Mouse (Mus musculus) E14TG2a.4 (cell line): ENCODE results near the gene Abl2.

ENCODE experiments used
- H3K27me3 ChIP-seq: 2 replicates; pipeline ENCODE4 v1.6.1; 2014; ENCODE audit warnings: low read length, control low read depth; ENCODE audit not compliant: insufficient read depth
- H3K36me3 ChIP-seq: 2 replicates; pipeline ENCODE4 v1.6.1; 2014; ENCODE audit warnings: low read length, control low read depth; ENCODE audit not compliant: insufficient read depth
- H3K4me1 ChIP-seq: replicated peaks from 2 replicates; pipeline ENCODE4 v1.6.1; 2014; ENCODE audit warnings: low read depth, low read length, control low read depth
- H3K4me3 ChIP-seq: replicated peaks from 2 replicates; pipeline ENCODE4 v1.5.1; 2014; ENCODE audit warnings: mild to moderate bottlenecking, low read length
- H3K9me3 ChIP-seq: 2 replicates; pipeline ENCODE4 v1.6.1; 2014; ENCODE audit warnings: low read length, control low read depth
- CTCF ChIP-seq: conservative IDR thresholded peaks from 2 replicates; pipeline ENCODE4 v1.5.1; 2014; ENCODE audit warnings: low read length
- NANOG ChIP-seq: IDR thresholded peaks from 2 replicates; pipeline ENCODE4 v1.6.1; 2014; ENCODE audit warnings: borderline replicate concordance, low read length, mixed read lengths
- POU5F1 ChIP-seq: IDR thresholded peaks from 2 replicates; pipeline ENCODE4 v1.6.1; 2014; ENCODE audit warnings: low read length, borderline replicate concordance

Gene Abl2

DNA sequence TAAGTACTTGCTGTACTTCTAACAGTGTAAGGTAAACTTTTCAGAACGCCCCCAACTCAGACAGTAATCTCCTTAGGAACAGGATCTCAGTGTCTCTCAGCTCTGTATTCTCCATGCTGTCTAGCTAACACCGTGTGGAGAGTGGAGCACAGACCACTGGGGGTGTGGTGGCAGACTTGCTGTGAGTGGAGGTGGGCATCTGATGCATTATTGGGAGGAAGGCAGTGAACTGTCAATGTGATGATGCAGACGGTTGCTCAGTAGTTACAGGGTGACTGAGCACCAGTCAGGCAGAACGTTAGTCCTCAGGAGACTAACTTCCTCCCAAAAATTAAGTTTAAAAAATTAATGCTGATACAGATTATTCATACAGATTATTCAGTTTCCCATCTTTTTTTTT, 38.5 kb downstream of the Abl2 start:
- H3K4me3 ChIP-seq, result no peak overlapping the region
- TF ChIP-seq CTCF, result no peak
- no peak for TF ChIP-seq NANOG
- TF ChIP-seq POU5F1, result no peak
- peaks cover 12% of the 10 kb centered on the region for H3K4me1 ChIP-seq
- H3K9me3 ChIP-seq, result no peaks in the 10 kb centered on the region
- H3K36me3 ChIP-seq, result peaks cover 13% of the 10 kb centered on the region; the same call in 1 of the 2 replicates
- H3K27me3 ChIP-seq, result no peaks in the 10 kb centered on the region

DNA sequence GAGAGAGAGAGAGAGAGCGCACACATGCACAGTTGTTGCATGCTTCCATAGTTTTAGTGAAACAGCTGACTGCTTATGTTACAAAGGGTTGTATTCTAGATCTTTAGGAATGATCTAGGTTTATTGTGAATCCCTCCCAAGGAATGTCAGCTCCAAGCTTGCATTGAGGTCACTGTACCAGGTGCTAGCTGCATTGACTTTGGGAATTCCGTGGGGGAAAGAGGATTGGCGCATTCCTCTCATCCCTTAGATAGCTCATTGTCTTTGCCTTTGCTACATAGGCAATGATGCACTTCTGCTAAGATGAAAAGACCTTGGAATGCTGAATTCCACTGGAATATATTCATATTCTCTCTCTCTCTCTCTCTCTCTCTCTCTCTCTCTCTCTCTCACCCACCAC, 44.0 kb downstream of the Abl2 start:
- Histone ChIP-seq H3K27me3 (no peaks in the 10 kb centered on the region), H3K9me3 (no peaks in the 10 kb centered on the region), H3K4me1 (peaks cover 43% of the 10 kb centered on the region), H3K4me3 (no peak overlapping the region), H3K36me3 (peaks cover 8% of the 10 kb centered on the region; the same call in 1 of the 2 replicates)
- TF ChIP-seq POU5F1 (no peak), CTCF (no peak), NANOG (no peak)

DNA sequence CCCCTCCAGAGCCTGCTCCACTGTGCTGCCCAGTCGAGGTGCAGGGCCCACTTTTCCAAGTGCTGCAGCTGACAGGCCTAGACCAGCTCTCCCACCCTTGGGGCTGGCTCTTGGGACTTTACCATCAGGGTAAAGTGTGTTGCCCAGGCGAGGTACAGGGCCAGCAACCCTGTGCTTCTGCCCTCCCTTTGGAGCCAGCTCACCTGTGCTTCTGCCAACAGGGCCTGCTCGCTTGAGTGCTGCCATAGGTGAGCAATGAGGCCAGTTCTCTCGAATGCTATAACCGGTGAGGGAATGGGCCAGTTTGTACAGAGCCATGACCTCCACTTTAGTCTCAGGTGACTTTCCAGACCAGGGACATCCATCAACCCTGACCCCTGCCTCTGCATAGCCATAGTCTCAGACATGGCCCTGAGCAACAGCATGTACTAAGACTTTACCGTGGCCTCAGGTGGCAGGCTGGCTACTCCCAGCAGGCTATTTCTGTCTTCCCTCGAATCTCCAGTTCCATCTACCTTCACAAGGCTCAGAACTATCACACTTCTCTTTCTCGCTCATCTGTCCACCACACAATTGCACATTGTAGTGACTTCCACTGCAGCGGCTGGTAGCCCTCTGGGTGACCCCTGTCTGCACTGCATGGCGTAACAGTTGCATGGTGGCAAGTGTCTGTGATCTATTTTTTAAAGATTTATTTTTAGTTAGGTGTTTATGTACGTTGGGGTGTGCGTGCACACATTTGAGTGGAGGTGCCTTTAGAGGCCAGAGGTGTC, 46.7 kb downstream of the Abl2 start:
- TF ChIP-seq NANOG, result no peak
- no peak for TF ChIP-seq CTCF
- no peak for TF ChIP-seq POU5F1
- no peaks in the 10 kb centered on the region; the same call in 1 of the 2 replicates for H3K9me3 ChIP-seq
- peaks cover 62% of the 10 kb centered on the region for H3K4me1 ChIP-seq
- peaks cover 5% of the 10 kb centered on the region; the same call in 1 of the 2 replicates for H3K36me3 ChIP-seq
- no peak overlapping the region for H3K4me3 ChIP-seq
- H3K27me3 ChIP-seq, result no peaks in the 10 kb centered on the region

DNA sequence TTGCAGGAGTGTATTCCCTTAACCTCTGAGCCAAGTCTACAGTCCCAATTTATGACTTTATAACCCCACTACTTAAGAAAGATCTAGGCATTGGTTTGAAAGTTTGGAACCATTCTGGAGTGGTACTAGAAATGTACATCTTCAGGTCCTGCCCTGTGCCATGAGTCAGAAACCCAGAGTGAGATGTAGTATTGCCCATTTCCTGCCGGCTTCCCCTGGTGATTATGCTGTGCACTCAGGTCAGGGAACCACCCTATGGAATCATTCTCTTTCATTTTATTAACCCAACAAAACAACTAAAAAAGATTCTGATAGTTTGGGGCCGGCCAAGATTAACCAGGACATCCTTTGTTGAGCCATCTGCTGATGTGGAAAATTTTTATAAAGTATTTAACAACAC, 47.4 kb downstream of the Abl2 start:
- H3K36me3 ChIP-seq, result peaks cover 5% of the 10 kb centered on the region; the same call in 1 of the 2 replicates
- H3K27me3 ChIP-seq, result no peaks in the 10 kb centered on the region
- TF ChIP-seq POU5F1 (no peak), CTCF (no peak), NANOG (no peak)
- peaks cover 62% of the 10 kb centered on the region for H3K4me1 ChIP-seq
- H3K9me3 ChIP-seq, result no peaks in the 10 kb centered on the region; the same call in 1 of the 2 replicates
- H3K4me3 ChIP-seq, result no peak overlapping the region

DNA sequence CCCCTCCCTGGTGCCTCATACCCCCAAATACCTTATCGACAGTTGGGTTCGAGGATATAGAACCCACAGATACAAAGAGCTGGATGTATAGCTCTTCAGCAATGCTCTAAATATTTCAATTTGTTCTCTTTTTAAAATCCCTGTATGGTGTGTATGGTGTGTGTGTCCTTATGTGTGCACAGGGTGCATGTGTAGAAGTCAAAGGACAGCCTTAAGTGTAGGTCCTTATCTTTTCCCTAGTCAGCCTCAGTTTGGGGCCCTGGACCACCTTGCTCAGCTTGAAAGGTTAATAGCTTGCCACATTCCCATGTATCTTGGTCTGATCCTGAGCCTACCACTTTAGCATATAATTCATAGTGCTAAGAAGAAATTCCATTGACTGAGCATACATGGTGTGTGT, 49.9 kb downstream of the Abl2 start:
- no peak overlapping the region for H3K4me3 ChIP-seq
- peaks cover 5% of the 10 kb centered on the region; the same call in 1 of the 2 replicates for H3K36me3 ChIP-seq
- H3K9me3 ChIP-seq, result no peaks in the 10 kb centered on the region; the same call in 1 of the 2 replicates
- H3K4me1 ChIP-seq, result peaks cover 76% of the 10 kb centered on the region
- H3K27me3 ChIP-seq, result no peaks in the 10 kb centered on the region
- TF ChIP-seq POU5F1, result no peak
- no peak for TF ChIP-seq CTCF

DNA sequence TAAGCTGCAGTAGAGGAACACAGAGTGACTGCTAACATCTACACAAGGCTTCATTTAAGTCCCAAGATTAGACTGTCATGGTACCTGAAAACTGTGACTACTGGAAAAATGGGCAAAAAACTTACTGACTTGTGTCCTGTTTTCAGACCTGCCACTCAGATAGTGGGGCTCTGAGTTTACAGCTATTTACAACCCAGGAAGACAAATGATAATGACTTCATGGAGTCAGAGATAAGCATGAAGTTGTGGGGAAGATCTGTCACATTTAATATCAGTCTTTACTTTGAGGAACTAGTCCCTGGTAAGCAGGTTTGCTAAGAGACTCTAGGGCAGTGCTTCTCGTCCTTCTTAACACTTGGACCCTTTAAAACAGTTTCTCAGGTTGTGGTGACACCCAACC, 51.7 kb downstream of the Abl2 start:
- Histone ChIP-seq H3K4me1 (peaks cover 79% of the 10 kb centered on the region), H3K27me3 (no peaks in the 10 kb centered on the region), H3K9me3 (no peaks in the 10 kb centered on the region; the same call in 1 of the 2 replicates), H3K36me3 (peaks cover 5% of the 10 kb centered on the region; the same call in 1 of the 2 replicates), H3K4me3 (no peak overlapping the region)
- TF ChIP-seq POU5F1 (no peak), CTCF (no peak), NANOG (no peak)

DNA sequence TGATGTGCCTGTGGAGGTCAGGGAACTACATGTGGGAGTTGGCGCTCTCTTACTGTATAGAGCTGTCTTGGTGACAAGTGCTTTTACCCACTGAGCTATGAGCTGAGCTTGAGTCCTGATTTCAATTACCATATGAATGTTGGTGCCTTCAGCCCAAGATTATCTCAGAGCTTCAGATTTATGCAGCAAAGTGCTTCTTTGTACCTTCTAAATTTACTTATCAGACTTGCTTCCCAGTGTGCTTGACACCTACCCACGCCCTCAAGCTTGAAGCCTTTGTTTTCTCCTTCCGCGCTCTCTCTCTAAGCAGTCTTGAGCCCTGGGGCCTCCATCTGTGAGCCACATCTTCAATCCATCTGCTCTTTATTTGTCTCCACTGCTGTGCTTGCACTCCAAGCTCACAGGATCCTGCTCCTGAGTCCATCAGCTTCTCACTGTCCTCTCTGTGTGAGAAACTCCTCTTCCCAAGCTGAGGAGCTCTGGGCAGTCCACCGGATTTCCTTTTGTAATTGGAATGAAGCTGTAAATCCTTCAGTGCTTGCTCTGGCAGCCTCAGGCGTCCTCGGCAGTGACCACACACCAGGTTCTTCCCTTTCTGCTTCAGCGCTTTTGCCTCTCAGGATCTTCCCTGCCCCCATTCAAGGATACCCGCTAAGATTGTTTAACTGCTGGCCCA, 55.4 kb downstream of the Abl2 start:
- Histone ChIP-seq H3K27me3 (no peaks in the 10 kb centered on the region), H3K36me3 (peaks cover 5% of the 10 kb centered on the region; the same call in 1 of the 2 replicates), H3K9me3 (no peaks in the 10 kb centered on the region; the same call in 1 of the 2 replicates), H3K4me1 (peaks cover 82% of the 10 kb centered on the region), H3K4me3 (peak overlapping the region; percentile 46)
- no peak for TF ChIP-seq CTCF
- TF ChIP-seq NANOG, result no peak
- TF ChIP-seq POU5F1, result no peak

DNA sequence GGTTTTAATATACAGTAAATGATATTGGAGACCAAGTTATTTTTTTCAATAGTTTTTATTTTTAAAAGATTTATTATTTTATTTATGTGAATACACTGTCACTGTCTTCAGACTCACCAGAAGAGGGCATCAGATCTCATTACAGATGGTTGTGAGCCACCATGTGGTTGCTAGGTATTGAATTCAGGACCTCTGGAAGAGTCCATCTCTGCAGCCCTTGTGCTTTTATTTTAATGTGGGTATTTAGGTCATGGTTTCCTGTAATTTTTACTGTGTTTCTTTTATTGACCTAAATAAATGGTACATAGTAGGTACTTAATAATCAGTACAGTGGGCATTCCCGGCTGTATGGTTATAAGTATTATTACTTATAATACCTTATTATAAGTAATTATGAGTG, 56.1 kb downstream of the Abl2 start:
- Histone ChIP-seq H3K27me3 (no peaks in the 10 kb centered on the region), H3K36me3 (peaks cover 5% of the 10 kb centered on the region; the same call in 1 of the 2 replicates), H3K9me3 (no peaks in the 10 kb centered on the region; the same call in 1 of the 2 replicates), H3K4me3 (peak overlapping the region; percentile 71; the same call in 1 of the 2 replicates), H3K4me1 (peaks cover 82% of the 10 kb centered on the region)
- TF ChIP-seq CTCF (no peak), POU5F1 (no peak), NANOG (no peak)
